Mouse (Mus musculus) liver, adult 2 months (tissue): ENCODE measurements around the gene Bcl11a. TPM values are rescaled to one million over a fixed set of nuclear protein-coding genes. Genes with fewer than 3 reads are reported as not detected.

ENCODE experiments used
- DNase-seq: peaks from one replicate; pipeline ENCODE4 v3.0.0-alpha.2; 2011; ENCODE audit warnings: low read depth, low spot score; ENCODE audit errors: extremely low read depth
- H3K27ac ChIP-seq: fragments of 200-500 bp; replicated peaks from 2 replicates; pipeline ENCODE4 v1.5.1; 2012; ENCODE audit warnings: low read depth, mild to moderate bottlenecking, control low read depth, inconsistent platforms, low read length; ENCODE audit not compliant: insufficient read depth
- H3K27me3 ChIP-seq: fragments of 200-500 bp; 2 replicates; pipeline ENCODE4 v1.6.1; 2012; ENCODE audit warnings: mild to moderate bottlenecking, moderate library complexity, low read length, inconsistent platforms; ENCODE audit not compliant: control insufficient read depth, insufficient read depth
- H3K36me3 ChIP-seq: fragments of 200-500 bp; 2 replicates; pipeline ENCODE4 v1.6.1; 2012; ENCODE audit warnings: low read length, inconsistent platforms; ENCODE audit not compliant: control insufficient read depth, insufficient read depth
- H3K4me1 ChIP-seq: fragments of 200-500 bp; 2 replicates; pipeline ENCODE4 v1.6.1; 2011; ENCODE audit warnings: low read length; ENCODE audit not compliant: control insufficient read depth, insufficient read depth
- H3K4me3 ChIP-seq: fragments of 200-500 bp; 2 replicates; pipeline ENCODE4 v1.5.1; 2011; ENCODE audit warnings: low read depth, mild to moderate bottlenecking, control low read depth, low read length, moderate library complexity; ENCODE audit not compliant: insufficient read depth
- H3K79me2 ChIP-seq: fragments of 200-500 bp; 2 replicates; pipeline ENCODE4 v1.6.1; 2012; ENCODE audit warnings: inconsistent platforms, mild to moderate bottlenecking, low read length, moderate library complexity; ENCODE audit not compliant: control insufficient read depth, insufficient read depth
- H3K9ac ChIP-seq: fragments of 200-500 bp; 2 replicates; pipeline ENCODE4 v1.6.1; 2012; ENCODE audit warnings: low read depth, mild to moderate bottlenecking, control low read depth, inconsistent platforms, low read length
- CTCF ChIP-seq: fragments of 200-500 bp; IDR thresholded peaks from 2 replicates; pipeline ENCODE4 v1.5.1; 2011; ENCODE audit warnings: low read depth, low read length, control low read depth
- POLR2A ChIP-seq: fragments of 200-500 bp; IDR thresholded peaks from 2 replicates; pipeline ENCODE4 v1.6.1; 2011; ENCODE audit warnings: low read length, control low read depth; ENCODE audit not compliant: insufficient read depth; ENCODE audit errors: extremely low read depth
- WGBS: fragments of 180-500 bp; shearing (Covaris S2); methylation state at CpG from one replicate; pipeline ENCODE4 v1.1.7; 2018; 5-methylcytosine and 5-hydroxymethylcytosine counted together
- polyA plus RNA-seq: library from polyadenylated mRNA; depleted of rRNA; stranded (reverse); fragments of >200 nt; gene quantifications from 2 replicates; pipeline ENCODE4 v1.2.3, GENCODE M21; 2012
- total RNA-seq: library from RNA; depleted of rRNA; stranded (reverse); fragments of >200 nt; gene quantifications from 2 replicates; pipeline ENCODE4 v1.2.3, GENCODE M21; 2014

The Bcl11a gene
- total and polyA plus RNA-seq, 2 experiments: 0.09 to 0.13 TPM

DNA sequence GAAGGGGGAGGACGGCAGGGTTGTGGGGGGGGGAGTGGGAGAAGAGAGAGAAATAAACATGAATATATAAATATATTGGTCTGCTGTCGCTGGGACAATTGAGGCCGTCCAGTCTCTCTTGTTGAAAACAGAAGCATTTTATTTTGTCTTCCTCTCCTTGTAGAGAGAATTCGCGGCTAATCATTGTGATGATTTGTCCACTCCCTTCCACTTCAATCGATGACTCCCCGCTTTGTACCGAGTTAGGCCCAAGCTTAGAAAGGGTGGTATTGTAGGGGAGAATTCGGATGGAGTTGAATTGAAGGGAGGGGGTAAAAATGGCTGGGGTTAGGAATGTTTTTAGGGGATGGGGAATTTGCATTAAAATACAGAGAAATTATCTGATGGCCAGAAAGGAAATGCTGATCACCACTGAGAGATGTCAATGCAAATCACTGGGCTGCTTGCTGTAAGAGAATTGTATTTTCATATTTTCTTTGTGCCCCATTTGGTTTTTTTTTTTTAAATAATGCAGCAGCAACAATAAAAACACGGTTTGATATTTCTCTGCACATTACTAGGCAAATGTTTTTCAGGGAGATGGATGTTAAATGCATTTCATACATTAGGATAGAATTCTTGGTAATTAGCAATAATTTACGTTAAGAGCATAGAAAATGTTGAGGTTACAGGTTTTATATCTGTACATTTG, 4.7 kb downstream of the Bcl11a start:
- no peak overlapping the region for H3K27ac ChIP-seq
- TF ChIP-seq CTCF (no peak), POLR2A (no peak)
- H3K27me3 ChIP-seq: peaks cover 23% of the 10 kb centered on the region
- no peak for DNase-seq
- H3K4me1 ChIP-seq: peaks cover 3% of the 10 kb centered on the region
- H3K9ac ChIP-seq: no peak overlapping the region
- H3K4me3 ChIP-seq: no peak overlapping the region
- no peaks in the 10 kb centered on the region for H3K79me2 ChIP-seq
- 62% methylated on average over 11 of the region's 11 CpGs for WGBS
- H3K36me3 ChIP-seq: no peaks in the 10 kb centered on the region

DNA sequence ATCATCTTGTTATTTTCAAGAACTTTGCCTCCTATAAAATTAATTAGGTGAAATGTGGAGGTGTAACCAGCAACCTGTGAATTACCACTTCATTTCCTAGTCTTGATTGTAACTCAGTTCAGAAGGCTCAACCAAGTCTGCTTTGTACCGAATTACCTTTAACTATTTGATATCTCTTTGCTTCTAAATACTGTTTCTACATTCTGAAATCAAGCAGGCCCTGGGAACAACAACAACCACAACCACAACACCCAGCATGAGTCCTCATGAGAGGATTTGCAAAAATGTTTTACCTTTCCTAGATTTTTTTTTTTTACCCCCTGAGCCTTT, 5.2 kb downstream of the Bcl11a start:
- TF ChIP-seq CTCF: no peak
- no peak for TF ChIP-seq POLR2A
- Histone ChIP-seq H3K79me2 (no peaks in the 10 kb centered on the region), H3K9ac (no peak overlapping the region), H3K36me3 (no peaks in the 10 kb centered on the region), H3K4me3 (no peak overlapping the region), H3K4me1 (peaks cover 3% of the 10 kb centered on the region), H3K27ac (no peak overlapping the region), H3K27me3 (peaks cover 21% of the 10 kb centered on the region)
- 84% methylated on average over 1 of the region's 1 CpGs for WGBS
- no peak for DNase-seq

DNA sequence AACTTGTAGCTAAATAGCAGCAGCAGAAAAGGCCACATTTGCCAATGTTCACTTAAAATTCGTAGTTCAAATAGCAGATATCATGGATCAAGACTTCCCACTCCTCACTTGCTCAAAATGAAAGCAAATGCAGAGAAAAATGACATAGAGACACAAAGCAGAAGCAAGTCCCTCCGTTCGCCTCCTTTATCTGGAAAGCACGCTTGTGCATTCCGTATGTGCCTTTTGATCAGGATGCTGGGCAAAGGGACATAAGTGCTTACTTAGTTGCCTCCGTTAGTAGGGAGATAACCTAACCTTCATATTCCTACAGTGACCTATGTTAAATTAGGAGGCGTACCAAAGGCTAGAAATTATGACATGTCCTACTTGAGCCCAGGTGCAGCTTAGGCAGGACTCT, 5.6 kb downstream of the Bcl11a start:
- H3K27me3 ChIP-seq: peaks cover 21% of the 10 kb centered on the region
- no peak for DNase-seq
- 75% methylated on average over 7 of the region's 7 CpGs for WGBS
- peaks cover 3% of the 10 kb centered on the region for H3K4me1 ChIP-seq
- no peak overlapping the region for H3K4me3 ChIP-seq
- no peaks in the 10 kb centered on the region for H3K36me3 ChIP-seq
- H3K79me2 ChIP-seq: no peaks in the 10 kb centered on the region
- H3K27ac ChIP-seq: no peak overlapping the region
- H3K9ac ChIP-seq: no peak overlapping the region
- TF ChIP-seq POLR2A (no peak), CTCF (no peak)

DNA sequence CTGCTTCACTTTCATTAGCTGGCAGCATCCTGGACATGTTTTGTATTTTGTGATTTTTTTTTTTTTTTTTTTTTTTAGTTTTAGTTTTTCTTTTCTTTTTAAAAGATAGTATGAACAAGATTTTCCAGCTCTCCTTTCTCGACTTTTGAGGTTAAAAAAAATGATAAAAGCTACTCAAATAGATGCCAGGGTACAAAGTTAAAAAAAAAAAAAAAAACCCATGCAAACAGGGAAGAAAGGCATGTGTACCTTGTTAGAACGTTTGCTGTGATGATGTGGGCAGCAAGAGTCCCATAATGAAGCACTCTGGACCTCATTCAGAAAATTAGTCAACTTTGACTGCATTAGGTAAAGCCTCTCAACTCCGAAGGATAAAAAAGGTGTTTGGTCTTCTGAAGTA, 6.2 kb downstream of the Bcl11a start:
- no peak overlapping the region for H3K4me3 ChIP-seq
- peaks cover 16% of the 10 kb centered on the region for H3K27me3 ChIP-seq
- 39% methylated on average over 3 of the region's 3 CpGs for WGBS
- no peaks in the 10 kb centered on the region for H3K79me2 ChIP-seq
- H3K4me1 ChIP-seq: peaks cover 3% of the 10 kb centered on the region
- H3K27ac ChIP-seq: no peak overlapping the region
- H3K9ac ChIP-seq: no peak overlapping the region
- no peak for DNase-seq
- H3K36me3 ChIP-seq: no peaks in the 10 kb centered on the region
- no peak for TF ChIP-seq CTCF
- no peak for TF ChIP-seq POLR2A

DNA sequence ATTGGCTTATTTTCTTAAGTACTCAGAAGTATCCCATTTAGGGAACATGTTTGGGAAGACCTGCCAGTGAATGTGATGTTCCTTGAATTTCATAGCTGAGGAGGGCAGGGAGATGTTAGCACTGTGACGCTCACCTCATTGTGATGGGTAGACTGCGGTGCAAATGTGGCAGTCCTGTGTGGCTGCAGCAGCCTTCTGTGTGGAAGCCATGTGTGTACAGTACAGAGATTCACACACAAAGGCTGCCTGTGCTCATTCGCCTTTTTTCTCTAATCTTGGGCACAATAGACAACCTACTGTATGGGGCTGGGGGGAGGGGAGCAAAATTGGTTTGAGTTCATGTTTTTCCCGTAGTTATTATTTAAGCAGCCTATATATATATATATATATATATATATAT, 6.7 kb downstream of the Bcl11a start:
- no peak for TF ChIP-seq POLR2A
- no peak for TF ChIP-seq CTCF
- peaks cover 3% of the 10 kb centered on the region for H3K4me1 ChIP-seq
- no peak overlapping the region for H3K4me3 ChIP-seq
- H3K27ac ChIP-seq: no peak overlapping the region
- 88% methylated on average over 4 of the region's 4 CpGs for WGBS
- no peak for DNase-seq
- H3K27me3 ChIP-seq: peaks cover 14% of the 10 kb centered on the region
- no peaks in the 10 kb centered on the region for H3K79me2 ChIP-seq
- no peaks in the 10 kb centered on the region for H3K36me3 ChIP-seq
- H3K9ac ChIP-seq: no peak overlapping the region

DNA sequence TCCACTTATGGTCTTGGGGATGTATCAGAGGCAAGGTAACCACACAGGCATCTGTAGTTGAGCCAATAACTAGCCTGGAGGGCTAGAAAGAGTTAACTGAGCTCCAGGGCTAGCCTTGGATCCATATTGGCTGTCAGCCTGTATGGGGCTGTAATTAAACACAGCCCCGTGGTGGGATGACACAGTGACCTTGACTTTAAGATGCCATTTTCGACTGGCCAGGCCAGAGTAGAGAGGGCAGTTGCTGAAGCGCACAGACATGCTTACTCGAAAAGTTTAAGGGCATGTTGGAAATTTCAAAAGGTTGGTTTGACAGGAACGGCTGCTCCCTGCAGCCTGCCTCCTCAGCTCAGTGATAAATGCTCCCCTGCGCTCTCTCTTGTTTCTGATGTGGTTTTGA, 8.1 kb downstream of the Bcl11a start:
- Histone ChIP-seq H3K27ac (no peak overlapping the region), H3K27me3 (peaks cover 7% of the 10 kb centered on the region; the same call in 1 of the 2 replicates), H3K4me1 (peaks cover 3% of the 10 kb centered on the region; the same call in 1 of the 2 replicates), H3K79me2 (no peaks in the 10 kb centered on the region), H3K4me3 (no peak overlapping the region), H3K36me3 (no peaks in the 10 kb centered on the region), H3K9ac (no peak overlapping the region)
- WGBS: 31% methylated on average over 6 of the region's 6 CpGs
- DNase-seq: no peak
- TF ChIP-seq CTCF (no peak), POLR2A (no peak)
